In genomic region chr6:100496135-100496534, GRCm38 (mm10) we compare ENCODE assay signal across 16 mouse cellular contexts.
DNase-seq lines count a peak whose midpoint lies in the region; TF ChIP-seq lines count a peak whose summit lies in the region.
"Had no signal": no experiment of that assay in that cellular context is flagged by ENCODE, and none has a peak within 500 bp of the region (broad histone marks: within the 10 kb centered on the region; RNA-seq: fewer than 3 reads in every experiment).

No protein-coding gene starts in this region.

- TF ChIP-seq CTCF in cerebellum, adult 2 months (IDR thresholded peaks at IDR 0.05; ENCODE audit: borderline replicate concordance, insufficient read depth, low read depth, low read length), result no peak

- H3K27ac ChIP-seq in cerebellum, adult 2 months (ENCODE audit: insufficient read depth, low read length), result no peak overlapping the region
- H3K27ac ChIP-seq: embryonic facial prominence, embryonic 10.5 days; embryonic facial prominence, embryonic 12.5 days; forebrain, embryonic 13.5 days; forebrain, embryonic 15.5 days had no signal

- no peaks in the 10 kb centered on the region; the same call in 1 of the 2 replicates for H3K4me1 ChIP-seq in cerebellum, adult 2 months (ENCODE audit: control insufficient read depth, insufficient read depth, low read length)

- H3K4me3 ChIP-seq in cerebellum, adult 2 months (replicated peaks; ENCODE audit: insufficient read depth, low read depth, low read length), result no peak overlapping the region
- H3K4me3 ChIP-seq: embryonic facial prominence, embryonic 10.5 days; embryonic facial prominence, embryonic 12.5 days; forebrain, embryonic 13.5 days; forebrain, embryonic 15.5 days had no signal

- DNase-seq in cerebellum, adult 2 months, result peak; percentile 28 to 52
- DNase-seq in cerebellum, adult 8-10 months, result no peak
- peak; percentile 43 to 60 for DNase-seq in cerebellum, postnatal 14 days
- DNase-seq in cerebellum, adult 9-10 months, result no peak
- DNase-seq in brain, adult 2 months (ENCODE audit: low read depth, low spot score), result peak; percentile 35
- no peak for DNase-seq in left cerebral cortex, adult 11 months (ENCODE audit: low spot score)
- DNase-seq: adrenal gland, adult 2 months; adrenal gland, postnatal 10 days; adrenal gland, postnatal 25 days; cerebellum, adult 18-20 months; cerebellum, postnatal 36 days; forebrain, postnatal 0 days had no signal

- no peaks in the 10 kb centered on the region for H3K27me3 ChIP-seq in cerebellum, adult 2 months (ENCODE audit: control insufficient read depth, insufficient read depth, low read length)
- H3K27me3 ChIP-seq: forebrain, embryonic 15.5 days had no signal

- TF ChIP-seq POLR2A in cerebellum, adult 2 months (IDR thresholded peaks at IDR 0.05; ENCODE audit: borderline replicate concordance, insufficient read depth, low read length), result no peak

Comparison
In these comparisons a context has a peak if more than half of its experiments do, and no peak if none do; other contexts are left out.
1. DNase-seq: peak in cerebellum, adult 2 months (2 of 2), cerebellum, postnatal 14 days (2 of 2) and brain, adult 2 months (single experiment); none in cerebellum, adult 8-10 months (single experiment), cerebellum, adult 9-10 months (single experiment) and left cerebral cortex, adult 11 months (single experiment).